Mouse (Mus musculus) lung, adult 2 months (tissue): ENCODE data around the gene Shank2. TPM values are rescaled to one million over a fixed set of nuclear protein-coding genes. Genes with fewer than 3 reads are reported as not detected.

Experiments used
- DNase-seq: peaks from one replicate; pipeline ENCODE4 v3.0.0; 2022
- H3K4me1 ChIP-seq: fragments of 200-500 bp; 2 replicates; pipeline ENCODE4 v1.6.1; 2011; ENCODE audit warnings: low read length; ENCODE audit not compliant: control insufficient read depth, insufficient read depth
- H3K4me3 ChIP-seq: fragments of 200-500 bp; replicated peaks from 2 replicates; pipeline ENCODE3; 2011; ENCODE audit warnings: low read depth, mild to moderate bottlenecking, control low read depth, low read length; ENCODE audit errors: extremely low read depth
- CTCF ChIP-seq: fragments of 200-500 bp; IDR thresholded peaks from 2 replicates; pipeline ENCODE4 v1.5.1; 2011; ENCODE audit warnings: mild to moderate bottlenecking, low read length, control low read depth; ENCODE audit not compliant: insufficient read depth
- POLR2A ChIP-seq: fragments of 200-500 bp; IDR thresholded peaks from 2 replicates; pipeline ENCODE4 v1.6.1; 2011; ENCODE audit warnings: low read depth, mild to moderate bottlenecking, control low read depth, low read length, borderline replicate concordance; ENCODE audit errors: extremely low read depth
- WGBS: fragments of 180-500 bp; shearing (Covaris S2); methylation state at CpG from one replicate; pipeline ENCODE4 v1.1.7; 2018; 5-methylcytosine and 5-hydroxymethylcytosine counted together
- polyA plus RNA-seq: library from polyadenylated mRNA; depleted of rRNA; stranded (reverse); fragments of >200 nt; gene quantifications from 2 replicates; pipeline ENCODE4 v1.2.3, GENCODE M21; 2012

The Shank2 gene
- polyA plus RNA-seq, 1 experiment: 3.5 TPM

DNA sequence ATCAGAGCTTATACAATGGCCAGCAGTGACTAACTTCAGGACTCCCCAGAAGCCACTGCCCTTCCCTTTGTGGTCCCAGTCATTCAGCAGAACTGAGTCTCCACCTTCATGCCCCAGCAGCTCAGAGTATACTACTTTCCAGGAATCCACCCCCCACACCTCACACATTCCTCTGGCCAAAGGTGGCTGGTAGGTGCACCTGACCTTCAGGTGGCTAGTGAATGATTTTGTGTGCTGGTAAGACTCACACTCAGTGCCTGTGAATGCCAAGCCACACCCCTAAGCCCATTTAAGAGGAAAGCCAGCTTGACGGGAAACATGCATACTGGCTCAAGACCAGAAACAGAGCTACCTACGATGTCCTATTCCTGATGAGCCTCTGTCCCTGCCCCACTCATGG, 431.2 kb downstream of the Shank2 start:
- no peaks in the 10 kb centered on the region for H3K4me1 ChIP-seq
- DNase-seq: no peak
- WGBS: 57% methylated on average over 2 of the region's 2 CpGs
- no peak for TF ChIP-seq POLR2A
- TF ChIP-seq CTCF: no peak
- H3K4me3 ChIP-seq: no peak overlapping the region

- H3K4me1 ChIP-seq: no peaks in the 10 kb centered on the region
- DNase-seq: no peak
- H3K4me3 ChIP-seq: no peak overlapping the region
- 95% methylated on average over 7 of the region's 7 CpGs for WGBS
- TF ChIP-seq POLR2A: no peak
- TF ChIP-seq CTCF: no peak
Measured at GRCm38 (mm10) chr7:144438811-144439210, 437.1 kb downstream of the Shank2 start.

- DNase-seq: no peak
- Histone ChIP-seq H3K4me3 (no peak overlapping the region), H3K4me1 (no peaks in the 10 kb centered on the region)
- 86% methylated on average over 11 of the region's 11 CpGs for WGBS
- TF ChIP-seq CTCF: no peak
- TF ChIP-seq POLR2A: no peak
Measured at GRCm38 (mm10) chr7:144441466-144441865, 439.7 kb downstream of the Shank2 start.

- no peak for DNase-seq
- Histone ChIP-seq H3K4me3 (no peak overlapping the region), H3K4me1 (no peaks in the 10 kb centered on the region)
- 90% methylated on average over 4 of the region's 4 CpGs for WGBS
- TF ChIP-seq POLR2A (no peak), CTCF (no peak)
Measured at GRCm38 (mm10) chr7:144441976-144442375, 440.2 kb downstream of the Shank2 start.

GRCm38 (mm10) chr7:144444788-144445187, 443.1 kb downstream of the Shank2 start:
- no peak overlapping the region for H3K4me3 ChIP-seq
- 77% methylated on average over 7 of the region's 7 CpGs for WGBS
- no peak for TF ChIP-seq POLR2A
- no peak for TF ChIP-seq CTCF
- H3K4me1 ChIP-seq: no peaks in the 10 kb centered on the region
- DNase-seq: no peak

DNA sequence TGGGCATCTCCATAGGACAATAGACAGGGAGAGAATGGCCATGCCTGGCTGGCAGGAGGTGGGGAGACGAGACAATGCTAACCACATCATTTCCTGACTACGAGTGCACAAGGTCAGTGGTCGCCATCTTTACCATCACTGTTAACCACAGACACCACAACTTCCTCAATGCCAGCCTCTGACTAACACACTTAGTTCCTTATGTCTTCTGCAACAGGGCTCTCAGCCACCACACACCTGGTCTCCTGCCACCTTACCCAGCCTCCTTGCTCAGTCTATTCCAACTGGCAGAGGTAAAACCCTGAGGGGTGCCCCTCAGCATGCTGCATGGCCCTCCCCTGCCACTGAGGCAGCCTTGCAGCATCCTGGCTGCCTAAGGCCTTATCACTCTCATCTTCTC, 445.4 kb downstream of the Shank2 start:
- no peak for DNase-seq
- H3K4me3 ChIP-seq: no peak overlapping the region
- TF ChIP-seq POLR2A: no peak
- WGBS: 49% methylated on average over 3 of the region's 3 CpGs
- H3K4me1 ChIP-seq: no peaks in the 10 kb centered on the region

DNA sequence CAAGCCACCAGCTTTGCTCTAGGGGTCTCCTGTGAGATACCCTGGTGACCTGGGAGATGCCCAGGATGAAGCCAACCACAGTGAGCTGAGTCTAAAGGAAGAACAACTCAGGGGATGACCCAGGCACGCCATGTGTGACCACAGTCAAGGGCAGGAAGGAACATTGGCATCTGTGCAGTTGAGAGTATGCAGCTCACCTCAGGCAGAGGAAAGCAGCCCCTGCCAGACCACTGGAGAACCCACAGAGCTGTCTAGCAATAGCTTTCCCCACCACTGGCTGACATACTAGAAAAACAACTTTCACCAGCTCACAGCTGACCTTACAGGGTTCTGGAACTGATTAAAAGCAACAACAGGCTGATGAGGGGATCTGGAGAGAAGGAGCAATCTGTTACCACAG, 446.5 kb downstream of the Shank2 start:
- no peaks in the 10 kb centered on the region for H3K4me1 ChIP-seq
- no peak for TF ChIP-seq POLR2A
- TF ChIP-seq CTCF: no peak
- WGBS: 87% methylated on average over 1 of the region's 1 CpGs
- no peak for DNase-seq
- no peak overlapping the region for H3K4me3 ChIP-seq

DNA sequence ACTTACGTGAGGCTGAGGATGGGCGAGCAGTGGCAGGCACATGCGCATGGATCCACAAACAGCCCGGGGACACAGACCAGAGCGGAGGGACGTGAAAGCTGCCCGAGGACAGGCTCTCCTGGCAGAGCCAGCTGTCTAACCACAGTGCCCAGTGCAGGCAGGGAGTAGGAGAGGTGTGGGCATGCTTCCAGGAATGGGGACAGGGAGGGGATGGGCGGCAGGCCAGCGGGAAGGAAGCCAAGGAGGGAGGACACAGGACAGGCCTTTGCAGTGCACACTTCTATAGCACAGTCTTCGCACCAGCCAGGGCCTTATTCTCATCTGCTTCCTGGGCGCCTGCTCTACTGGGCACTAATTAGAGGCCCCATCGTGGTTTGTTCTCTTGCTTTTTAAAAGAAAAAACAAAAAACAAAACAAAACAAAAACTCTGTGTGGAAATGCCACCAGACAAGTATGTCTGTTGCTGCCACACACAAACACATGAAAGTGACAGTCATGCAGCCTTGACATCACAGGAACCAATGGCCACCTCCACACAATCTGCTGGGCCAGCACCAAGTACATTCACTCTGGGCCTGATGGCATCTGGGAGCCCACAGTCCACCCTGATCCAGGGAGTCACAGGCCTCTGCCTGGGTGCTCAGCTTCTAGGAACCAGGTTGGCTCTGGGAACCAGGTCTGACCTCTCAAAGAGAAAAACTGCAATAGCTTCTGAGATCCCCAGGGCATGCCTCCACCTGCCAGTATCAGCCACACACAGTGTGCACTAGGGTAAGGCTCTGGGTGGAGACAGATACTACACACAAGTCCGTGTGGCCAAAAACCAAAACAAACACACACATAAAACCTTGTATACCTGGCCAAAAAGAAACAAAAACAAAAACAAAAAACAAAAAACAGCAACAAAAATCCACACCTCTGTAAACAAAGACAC, 448.2 kb downstream of the Shank2 start:
- TF ChIP-seq CTCF (no peak), POLR2A (no peak)
- peak; percentile 80 for DNase-seq

DNA sequence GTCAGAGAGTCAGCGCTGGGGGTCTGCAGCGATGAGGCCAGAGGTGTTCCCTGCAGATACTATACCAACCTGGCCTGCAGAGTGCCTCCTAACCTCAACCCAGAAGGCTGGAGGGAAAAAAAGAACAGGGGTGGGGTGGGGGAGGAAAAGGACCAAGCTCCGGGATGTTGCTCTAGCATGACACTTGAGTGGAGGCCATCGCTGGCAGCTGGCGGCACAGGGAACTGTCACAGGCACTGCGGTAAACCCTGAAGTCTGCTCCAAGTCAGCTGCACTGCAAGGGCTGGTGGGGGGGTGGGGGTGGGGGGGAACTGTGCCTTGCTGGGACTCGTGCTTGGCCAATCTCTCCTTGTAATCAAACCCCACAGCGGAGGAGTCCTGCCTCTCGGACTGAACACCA, 448.9 kb downstream of the Shank2 start:
- Histone ChIP-seq H3K4me1 (no peaks in the 10 kb centered on the region), H3K4me3 (no peak overlapping the region)
- DNase-seq: no peak
- WGBS: 83% methylated on average over 9 of the region's 9 CpGs
- no peak for TF ChIP-seq POLR2A
- no peak for TF ChIP-seq CTCF

More for the DNA sequence above, 448.2 kb downstream of the Shank2 start:
- WGBS: 62% methylated on average over 13 of the region's 13 CpGs
- no peaks in the 10 kb centered on the region for H3K4me1 ChIP-seq
- no peak overlapping the region for H3K4me3 ChIP-seq

GRCm38 (mm10) chr7:144458881-144459280, 457.2 kb downstream of the Shank2 start:
- TF ChIP-seq CTCF (no peak), POLR2A (no peak)
- H3K4me3 ChIP-seq: no peak overlapping the region
- 69% methylated on average over 1 of the region's 1 CpGs for WGBS
- DNase-seq: no peak
- H3K4me1 ChIP-seq: no peaks in the 10 kb centered on the region
